Comparison of ENCODE assay signal across 16 mouse cellular contexts in the genomic region with DNA sequence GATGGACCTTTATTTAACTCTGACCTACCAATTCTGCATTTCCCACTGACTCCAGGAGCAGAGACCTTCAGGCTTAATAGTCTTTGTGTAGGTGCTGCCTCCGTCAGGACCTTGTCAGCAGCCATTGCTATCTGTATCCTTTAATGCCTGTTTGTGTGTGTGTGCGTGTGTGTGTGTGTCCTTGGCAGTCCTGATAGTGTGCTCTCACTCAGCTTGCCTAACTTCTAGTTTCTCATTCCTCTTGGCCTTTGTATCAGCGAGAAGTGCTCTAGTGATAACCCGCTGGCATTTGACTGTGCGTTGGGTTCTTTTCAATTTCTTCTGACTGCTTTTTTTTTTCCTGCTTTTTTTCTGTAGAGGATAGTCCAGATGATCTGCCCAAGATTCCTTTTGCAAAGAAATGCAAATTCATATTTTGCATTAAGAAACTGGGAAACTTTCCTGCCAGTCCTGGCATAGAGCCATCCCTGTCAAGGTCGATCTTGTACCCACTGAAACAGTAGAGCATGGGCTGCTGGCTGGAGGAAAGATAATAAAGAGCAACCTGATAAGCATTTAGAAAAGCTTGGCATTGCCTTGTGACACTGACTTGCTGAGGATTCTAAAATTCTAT. TPM values are rescaled to one million over a fixed set of nuclear protein-coding genes. Genes with fewer than 3 reads are reported as not detected.
DNase-seq lines count a peak whose midpoint lies in the region; ATAC-seq and TF ChIP-seq lines count a peak whose summit lies in the region.
"Had no signal": no experiment of that assay in that cellular context is flagged by ENCODE, and none has a peak within 500 bp of the region (broad histone marks: within the 10 kb centered on the region; RNA-seq: fewer than 3 reads in every experiment).

No protein-coding gene starts in this region.

- H3K27ac ChIP-seq in testis, adult 2 months (ENCODE audit: control insufficient read depth, insufficient read depth, low read depth, low read length): peak overlapping the region; percentile 12; the same call in 1 of the 2 replicates
- H3K27ac ChIP-seq: embryonic facial prominence, embryonic 10.5 days; hindbrain, embryonic 15.5 days; layer of hippocampus, adult 2 months; limb, embryonic 15.5 days had no signal

- H3K4me1 ChIP-seq in megakaryocyte, embryonic 14.5 days: peaks cover 52% of the 10 kb centered on the region
- H3K4me1 ChIP-seq in testis, adult 2 months (ENCODE audit: control insufficient read depth, insufficient read depth, low read length): no peaks in the 10 kb centered on the region
- H3K4me1 ChIP-seq: embryonic facial prominence, embryonic 10.5 days; hindbrain, embryonic 15.5 days; limb, embryonic 15.5 days had no signal

- H3K4me3 ChIP-seq in megakaryocyte, embryonic 14.5 days (replicated peaks): peak overlapping the region; percentile 69
- H3K4me3 ChIP-seq in testis, adult 2 months (ENCODE audit: control insufficient read depth, low read depth, low read length): no peak overlapping the region
- H3K4me3 ChIP-seq: embryonic facial prominence, embryonic 10.5 days; hindbrain, embryonic 15.5 days; layer of hippocampus, adult 2 months; limb, embryonic 15.5 days; myocyte had no signal

- no peaks in the 10 kb centered on the region for H3K36me3 ChIP-seq in megakaryocyte, embryonic 14.5 days (replicated peaks; ENCODE audit: low read length)
- H3K36me3 ChIP-seq in testis, adult 2 months (ENCODE audit: control insufficient read depth, insufficient read depth, low read length): no peaks in the 10 kb centered on the region
- H3K36me3 ChIP-seq: embryonic facial prominence, embryonic 10.5 days; hindbrain, embryonic 15.5 days; limb, embryonic 15.5 days had no signal

- DNase-seq in cerebellum, postnatal 10 days: peak; percentile 64 to 69
- no peak for DNase-seq in cerebellum, postnatal 36 days
- no peak for DNase-seq in lung, postnatal 36 days
- DNase-seq in c-Kit-positive CD71-positive TER-119-positive erythroid progenitor cells, embryonic 14.5 days (ENCODE audit: low spot score): no peak
- DNase-seq: cerebellum, adult 18-20 months; lung, embryonic 14.5 days; thymus, postnatal 36 days had no signal

- H3K9me3 ChIP-seq in megakaryocyte, embryonic 14.5 days: no peaks in the 10 kb centered on the region
- H3K9me3 ChIP-seq: embryonic facial prominence, embryonic 10.5 days; hindbrain, embryonic 15.5 days; limb, embryonic 15.5 days had no signal

- no peaks in the 10 kb centered on the region for H3K27me3 ChIP-seq in megakaryocyte, embryonic 14.5 days (replicated peaks)
- H3K27me3 ChIP-seq in testis, adult 2 months (ENCODE audit: control insufficient read depth, insufficient read depth, low read length): no peaks in the 10 kb centered on the region
- H3K27me3 ChIP-seq: hindbrain, embryonic 15.5 days; limb, embryonic 15.5 days had no signal

- no peak for TF ChIP-seq POLR2A in testis, adult 2 months (IDR thresholded peaks at IDR 0.05; ENCODE audit: control insufficient read depth, low read depth, low read length)

- TF ChIP-seq CTCF in testis, adult 2 months (IDR thresholded peaks at IDR 0.05; ENCODE audit: control insufficient read depth, insufficient read depth, insufficient replicate concordance, low read depth, low read length): no peak

- ATAC-seq in megakaryocyte, adult 5-6 weeks (ENCODE audit: poor library complexity, severe bottlenecking): no peak
- ATAC-seq in common myeloid progenitor, adult 5-6 weeks (replicated peaks; ENCODE audit: low read depth, poor library complexity, severe bottlenecking): peak; percentile 52

RNA-seq across cellular contexts. Expression of gene Tax1bp1, which starts 21.0 kb away (rescaled TPM):
- polyA plus RNA-seq in megakaryocyte, embryonic 14.5 days (2012; ENCODE audit: insufficient read depth, low replicate concordance): 12.5 and 13.6 TPM in 2 replicates
- 154 and 156 TPM in 2 replicates for total RNA-seq in megakaryocyte, adult 5-6 weeks (2015)
- total RNA-seq in megakaryocyte, adult 5-6 weeks (2017): 239 and 259 TPM in 2 replicates
- 300 and 329 TPM in 2 replicates for total RNA-seq in common myeloid progenitor, adult 5-6 weeks (2017)
- 152 and 179 TPM in 2 replicates for polyA plus RNA-seq in testis, adult 2 months (2012; rRNA removed)

RNA-seq across cellular contexts. Expression of gene Hibadh, which starts 52.4 kb away (rescaled TPM):
- 0.57 and 9.1 TPM in 2 replicates for polyA plus RNA-seq in megakaryocyte, embryonic 14.5 days (2012; ENCODE audit: insufficient read depth, low replicate concordance)
- 41.2 and 45.0 TPM in 2 replicates for total RNA-seq in megakaryocyte, adult 5-6 weeks (2015)
- total RNA-seq in megakaryocyte, adult 5-6 weeks (2017): 23.8 and 29.6 TPM in 2 replicates
- 57.6 and 70.8 TPM in 2 replicates for total RNA-seq in common myeloid progenitor, adult 5-6 weeks (2017)
- 22.1 and 23.8 TPM in 2 replicates for polyA plus RNA-seq in testis, adult 2 months (2012; rRNA removed)

Comparison
In these comparisons a context has a peak if more than half of its experiments do, and no peak if none do; other contexts are left out.
1. DNase-seq: peak in cerebellum, postnatal 10 days (2 of 2); none in cerebellum, postnatal 36 days (0 of 2), lung, postnatal 36 days (single experiment) and c-Kit-positive CD71-positive TER-119-positive erythroid progenitor cells, embryonic 14.5 days (single experiment).